In genomic region chr2:90950582-90951194, GRCm38 (mm10) we compare ENCODE assay signal across 10 mouse cellular contexts. TPM values are rescaled to one million over a fixed set of nuclear protein-coding genes. Genes with fewer than 3 reads are reported as not detected.
DNase-seq lines count a peak whose midpoint lies in the region; ATAC-seq and TF ChIP-seq lines count a peak whose summit lies in the region.
"Had no signal": no experiment of that assay in that cellular context is flagged by ENCODE, and none has a peak within 500 bp of the region (broad histone marks: within the 10 kb centered on the region; RNA-seq: fewer than 3 reads in every experiment).

No protein-coding gene starts in this region.

- TF ChIP-seq POLR2A in thymus, adult 2 months (IDR thresholded peaks at IDR 0.05; ENCODE audit: control insufficient read depth, extremely low read depth, insufficient read depth, low read length, poor library complexity) = no peak

- H3K36me3 ChIP-seq in forebrain, embryonic 12.5 days (replicated peaks) = no peaks in the 10 kb centered on the region; the same call in 1 of the 2 replicates
- H3K36me3 ChIP-seq in forebrain, postnatal 0 days (ENCODE audit: insufficient read depth) = no peaks in the 10 kb centered on the region
- H3K36me3 ChIP-seq in hindbrain, embryonic 15.5 days = no peaks in the 10 kb centered on the region
- no peaks in the 10 kb centered on the region for H3K36me3 ChIP-seq in neural tube, embryonic 15.5 days
- H3K36me3 ChIP-seq in thymus, adult 2 months (ENCODE audit: control insufficient read depth, insufficient read depth, low read length) = no peaks in the 10 kb centered on the region

- intact Hi-C loops in left cerebral cortex, adult 2 months (cut with DNase I) = no loop called here
- intact Hi-C loops in left cerebral cortex, postnatal 10 days (cut with DNase I) = no loop called here

- no peak overlapping the region for H3K4me3 ChIP-seq in forebrain, embryonic 12.5 days (replicated peaks)
- no peak overlapping the region for H3K4me3 ChIP-seq in forebrain, postnatal 0 days (ENCODE audit: low read depth, low read length)
- H3K4me3 ChIP-seq in left cerebral cortex, adult 2 months = no peak overlapping the region
- H3K4me3 ChIP-seq in hindbrain, embryonic 15.5 days = no peak overlapping the region
- no peak overlapping the region for H3K4me3 ChIP-seq in neural tube, embryonic 15.5 days (replicated peaks)
- H3K4me3 ChIP-seq in thymus, adult 2 months (ENCODE audit: control insufficient read depth, insufficient read depth, low read length) = no peak overlapping the region

- H3K27ac ChIP-seq in forebrain, embryonic 12.5 days = no peak overlapping the region
- no peak overlapping the region for H3K27ac ChIP-seq in forebrain, postnatal 0 days (ENCODE audit: low read depth, low read length)
- peak overlapping the region; percentile 71 for H3K27ac ChIP-seq in left cerebral cortex, adult 2 months
- H3K27ac ChIP-seq in hindbrain, embryonic 15.5 days (replicated peaks) = no peak overlapping the region
- H3K27ac ChIP-seq in neural tube, embryonic 15.5 days (replicated peaks) = no peak overlapping the region
- H3K27ac ChIP-seq in thymus, adult 2 months (ENCODE audit: control insufficient read depth, insufficient read depth, low read length) = no peak overlapping the region

- no peak for TF ChIP-seq CTCF in forebrain, postnatal 0 days (IDR thresholded peaks at IDR 0.05; ENCODE audit: low read depth)
- no peak for TF ChIP-seq CTCF in left cerebral cortex, adult 2 months (IDR thresholded peaks at IDR 0.05)
- no peak for TF ChIP-seq CTCF in thymus, adult 2 months (IDR thresholded peaks at IDR 0.05; ENCODE audit: borderline replicate concordance, control insufficient read depth, extremely low read depth, insufficient read depth, low read length, poor library complexity)

- H3K4me1 ChIP-seq in forebrain, embryonic 12.5 days = peaks cover 16% of the 10 kb centered on the region
- H3K4me1 ChIP-seq in forebrain, postnatal 0 days (ENCODE audit: insufficient read depth) = 0 out of 2 replicates have a peak, but pooled peaks cover 2% of the 10 kb centered on the region
- H3K4me1 ChIP-seq in hindbrain, embryonic 15.5 days (replicated peaks) = peaks cover 11% of the 10 kb centered on the region; the same call in 1 of the 2 replicates
- peaks cover 13% of the 10 kb centered on the region for H3K4me1 ChIP-seq in neural tube, embryonic 15.5 days
- peaks cover 8% of the 10 kb centered on the region for H3K4me1 ChIP-seq in thymus, adult 2 months (replicated peaks; ENCODE audit: control insufficient read depth, insufficient read depth, low read length)

- no peaks in the 10 kb centered on the region for H3K27me3 ChIP-seq in forebrain, embryonic 12.5 days
- no peaks in the 10 kb centered on the region for H3K27me3 ChIP-seq in forebrain, postnatal 0 days (ENCODE audit: insufficient read depth, low read length)
- no peaks in the 10 kb centered on the region for H3K27me3 ChIP-seq in hindbrain, embryonic 15.5 days
- no peaks in the 10 kb centered on the region for H3K27me3 ChIP-seq in neural tube, embryonic 15.5 days (replicated peaks)
- no peaks in the 10 kb centered on the region for H3K27me3 ChIP-seq in thymus, adult 2 months (ENCODE audit: control insufficient read depth, insufficient read depth, low read length)

- ATAC-seq in forebrain, embryonic 12.5 days (ENCODE audit: low FRiP score) = 0 out of 2 replicates have a peak, but pooled peaks have one; percentile 30
- no peak for ATAC-seq in forebrain, postnatal 0 days
- peak; percentile 67; the same call in 1 of the 2 replicates for ATAC-seq in hindbrain, embryonic 15.5 days (ENCODE audit: low FRiP score, low read depth)
- peak; percentile 22; the same call in 1 of the 2 replicates for ATAC-seq in neural tube, embryonic 15.5 days (ENCODE audit: low FRiP score)

- H3K4me2 ChIP-seq in forebrain, embryonic 12.5 days = no peak overlapping the region
- H3K4me2 ChIP-seq in forebrain, postnatal 0 days (ENCODE audit: low read depth) = no peak overlapping the region
- H3K4me2 ChIP-seq in hindbrain, embryonic 15.5 days = no peak overlapping the region
- H3K4me2 ChIP-seq in neural tube, embryonic 15.5 days = no peak overlapping the region

- no peaks in the 10 kb centered on the region for H3K9me3 ChIP-seq in forebrain, embryonic 12.5 days
- H3K9me3 ChIP-seq in forebrain, postnatal 0 days (ENCODE audit: low read length) = no peaks in the 10 kb centered on the region
- H3K9me3 ChIP-seq in hindbrain, embryonic 15.5 days = no peaks in the 10 kb centered on the region
- H3K9me3 ChIP-seq in neural tube, embryonic 15.5 days (replicated peaks) = no peaks in the 10 kb centered on the region

- H3K9ac ChIP-seq in forebrain, embryonic 12.5 days = no peak overlapping the region
- H3K9ac ChIP-seq in forebrain, postnatal 0 days = no peak overlapping the region
- no peak overlapping the region for H3K9ac ChIP-seq in hindbrain, embryonic 15.5 days
- no peak overlapping the region for H3K9ac ChIP-seq in neural tube, embryonic 15.5 days (replicated peaks)

- DNase-seq in forebrain, postnatal 0 days = no peak
- no peak for DNase-seq in left cerebral cortex, adult 2 months (ENCODE audit: extremely low spot score in 1 of 2, low spot score in 2 of 2)
- no peak for DNase-seq in left cerebral cortex, postnatal 10 days (ENCODE audit: extremely low spot score in 1 of 2, low spot score in 2 of 2)
- no peak for DNase-seq in thymus, adult 2 months
- no peak for DNase-seq in embryo, embryonic 11 days
- DNase-seq: B cell, adult 2 months; right cerebral cortex, postnatal 25 days had no signal

RNA-seq across cellular contexts. Expression of gene Celf1, which starts 10.5 kb away (rescaled TPM):
- polyA plus RNA-seq in forebrain, embryonic 12.5 days (2016; fragmentation: Nextera tagmentation; extraction: Ambion mirVana) = 172 and 183 TPM in 2 replicates
- 74.5 and 83.7 TPM in 2 replicates for total RNA-seq in forebrain, postnatal 0 days (2014; rRNA removed)
- polyA plus RNA-seq in forebrain, postnatal 0 days (2015; fragmentation: Nextera tagmentation; extraction: Ambion mirVana) = 56.9 and 72.2 TPM in 2 replicates
- total RNA-seq in left cerebral cortex, adult 2 months (2021) = 100 to 1,000 TPM; 146 to 149 TPM
- total RNA-seq in left cerebral cortex, postnatal 10 days (2021) = 100 to 1,000 TPM; 125 to 129 TPM
- 94.7 and 103 TPM in 2 replicates for polyA plus RNA-seq in hindbrain, embryonic 15.5 days (2015; fragmentation: Nextera tagmentation; extraction: Ambion mirVana)
- 86.6 and 89.5 TPM in 2 replicates for polyA plus RNA-seq in neural tube, embryonic 15.5 days (2015; fragmentation: Nextera tagmentation; extraction: Ambion mirVana)
- 92.7 and 96.2 TPM in 2 replicates for polyA plus RNA-seq in thymus, adult 2 months (2012; rRNA removed)

RNA-seq across cellular contexts. Expression of gene Ndufs3, which starts 46.1 kb away (rescaled TPM):
- polyA plus RNA-seq in forebrain, embryonic 12.5 days (2016; fragmentation: Nextera tagmentation; extraction: Ambion mirVana) = 188 and 192 TPM in 2 replicates
- 156 and 190 TPM in 2 replicates for total RNA-seq in forebrain, postnatal 0 days (2014; rRNA removed)
- 248 and 283 TPM in 2 replicates for polyA plus RNA-seq in forebrain, postnatal 0 days (2015; fragmentation: Nextera tagmentation; extraction: Ambion mirVana)
- total RNA-seq in left cerebral cortex, adult 2 months (2021) = 100 to 1,000 TPM; 217 to 242 TPM
- total RNA-seq in left cerebral cortex, postnatal 10 days (2021) = 100 to 1,000 TPM; 216 to 217 TPM
- 208 and 220 TPM in 2 replicates for polyA plus RNA-seq in hindbrain, embryonic 15.5 days (2015; fragmentation: Nextera tagmentation; extraction: Ambion mirVana)
- polyA plus RNA-seq in neural tube, embryonic 15.5 days (2015; fragmentation: Nextera tagmentation; extraction: Ambion mirVana) = 228 and 239 TPM in 2 replicates
- polyA plus RNA-seq in thymus, adult 2 months (2012; rRNA removed) = 133 and 163 TPM in 2 replicates

RNA-seq across cellular contexts. Expression of gene Kbtbd4, which starts 46.1 kb away (rescaled TPM):
- polyA plus RNA-seq in forebrain, embryonic 12.5 days (2016; fragmentation: Nextera tagmentation; extraction: Ambion mirVana) = 59.1 and 61.2 TPM in 2 replicates
- 49.5 and 59.4 TPM in 2 replicates for total RNA-seq in forebrain, postnatal 0 days (2014; rRNA removed)
- 54.3 and 60.3 TPM in 2 replicates for polyA plus RNA-seq in forebrain, postnatal 0 days (2015; fragmentation: Nextera tagmentation; extraction: Ambion mirVana)
- total RNA-seq in left cerebral cortex, adult 2 months (2021) = 10 to 100 TPM; 36.5 to 41.2 TPM
- 10 to 100 TPM; 40.9 to 43.6 TPM for total RNA-seq in left cerebral cortex, postnatal 10 days (2021)
- polyA plus RNA-seq in hindbrain, embryonic 15.5 days (2015; fragmentation: Nextera tagmentation; extraction: Ambion mirVana) = 52.7 and 58.0 TPM in 2 replicates
- polyA plus RNA-seq in neural tube, embryonic 15.5 days (2015; fragmentation: Nextera tagmentation; extraction: Ambion mirVana) = 48.6 and 55.3 TPM in 2 replicates
- 26.9 and 29.1 TPM in 2 replicates for polyA plus RNA-seq in thymus, adult 2 months (2012; rRNA removed)
